Mouse (Mus musculus) yolk sac, embryonic 10.5 days (tissue): ENCODE results near the gene Zscan20.

Experiments
- DNase-seq: peaks from one replicate; pipeline ENCODE4 v3.0.0-alpha.2; 2017; ENCODE audit warnings: low spot score

The Zscan20 gene

GRCm38 (mm10) chr4:128609925-128610402 is at the start of gene Zscan20:
Zscan20 (minus strand) TSS chr4:128610098.
- DNase-seq, result peak; percentile 99

DNA sequence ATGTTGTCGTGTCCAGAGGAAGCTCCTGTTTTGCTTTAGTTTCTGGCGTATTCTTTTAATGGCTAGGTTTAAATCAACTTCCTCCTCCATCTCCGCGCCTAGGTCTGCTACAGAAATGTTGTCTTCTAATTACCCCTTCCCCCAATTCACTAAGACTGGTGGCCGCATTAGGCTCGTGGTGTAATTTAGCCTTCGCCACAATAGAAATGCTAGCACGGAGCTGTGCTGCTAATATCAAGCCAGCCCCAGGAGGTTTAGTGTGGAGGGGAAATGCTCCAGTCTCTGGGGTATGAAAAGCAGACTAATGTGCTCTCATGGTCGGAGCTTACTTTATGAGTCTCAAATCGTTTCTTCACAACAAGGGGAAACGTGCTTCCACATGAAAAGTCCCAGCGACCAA is 45.5 kb upstream of the Zscan20 start:
- DNase-seq, result no peak

GRCm38 (mm10) chr4:128654505-128655381 is 44.8 kb upstream of the Zscan20 start, which contains the start of gene Phc2:
Phc2 (plus strand) TSS chr4:128654702.
- DNase-seq, result peak; percentile 95

- no peak for DNase-seq
Measured at GRCm38 (mm10) chr4:128652584-128653298, 42.8 kb upstream of the Zscan20 start.

DNA sequence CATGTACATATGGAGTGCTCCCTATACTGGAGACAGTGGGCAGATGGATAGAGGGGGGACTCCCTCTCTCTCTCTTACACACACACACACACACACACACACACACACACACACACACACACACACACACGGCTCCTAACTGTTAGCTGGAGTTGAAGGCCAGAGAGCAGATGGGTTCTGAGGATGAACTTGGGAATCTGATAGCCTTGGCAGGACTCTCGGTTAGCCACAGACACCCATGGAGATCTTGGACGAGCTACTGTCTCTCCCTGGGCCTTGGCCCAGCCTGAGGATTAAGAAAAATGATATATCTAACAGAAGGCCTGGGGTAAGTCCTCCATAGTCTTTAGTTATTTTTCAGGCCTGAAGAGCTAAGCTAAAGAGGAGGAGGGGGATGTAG is 41.6 kb upstream of the Zscan20 start:
- no peak for DNase-seq

DNA sequence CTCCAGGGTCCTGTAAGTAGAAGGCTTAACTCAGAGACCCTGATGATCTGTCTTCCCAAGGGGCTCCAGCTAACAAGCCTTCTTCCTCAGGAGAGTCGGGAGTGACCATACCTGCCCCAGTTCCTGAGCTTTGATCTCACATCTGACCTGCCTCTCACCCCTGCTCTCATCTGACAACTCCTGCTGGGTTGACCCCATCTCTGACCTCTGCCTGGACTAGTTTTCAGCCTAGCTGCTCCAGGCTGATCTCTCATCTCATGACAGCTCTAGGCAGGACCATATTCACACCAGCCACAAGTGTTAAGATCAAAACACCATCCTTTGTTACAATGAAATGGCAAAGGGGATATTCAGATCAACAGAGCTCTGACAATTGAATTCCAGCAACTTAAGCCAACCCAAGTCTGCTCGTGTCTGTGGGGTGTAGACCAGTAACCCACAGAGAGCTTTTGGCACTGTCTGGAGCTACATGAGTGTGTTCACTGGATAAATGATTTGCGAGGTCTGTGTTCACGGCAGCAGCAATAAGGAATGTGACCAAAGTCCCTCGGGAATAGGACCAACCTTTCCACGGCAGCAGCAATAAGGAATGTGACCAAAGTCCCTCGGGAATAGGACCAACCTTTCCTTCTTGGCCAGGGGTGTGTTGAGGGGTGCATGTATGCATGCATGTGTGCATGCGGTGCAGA is 38.8 kb upstream of the Zscan20 start:
- DNase-seq, result peak; percentile 80

GRCm38 (mm10) chr4:128646762-128647161 is 36.9 kb upstream of the Zscan20 start:
- DNase-seq, result no peak

GRCm38 (mm10) chr4:128645896-128646295 is 36.0 kb upstream of the Zscan20 start:
- no peak for DNase-seq

GRCm38 (mm10) chr4:128641766-128642717 is 32.1 kb upstream of the Zscan20 start:
- peak; percentile 62 for DNase-seq

DNA sequence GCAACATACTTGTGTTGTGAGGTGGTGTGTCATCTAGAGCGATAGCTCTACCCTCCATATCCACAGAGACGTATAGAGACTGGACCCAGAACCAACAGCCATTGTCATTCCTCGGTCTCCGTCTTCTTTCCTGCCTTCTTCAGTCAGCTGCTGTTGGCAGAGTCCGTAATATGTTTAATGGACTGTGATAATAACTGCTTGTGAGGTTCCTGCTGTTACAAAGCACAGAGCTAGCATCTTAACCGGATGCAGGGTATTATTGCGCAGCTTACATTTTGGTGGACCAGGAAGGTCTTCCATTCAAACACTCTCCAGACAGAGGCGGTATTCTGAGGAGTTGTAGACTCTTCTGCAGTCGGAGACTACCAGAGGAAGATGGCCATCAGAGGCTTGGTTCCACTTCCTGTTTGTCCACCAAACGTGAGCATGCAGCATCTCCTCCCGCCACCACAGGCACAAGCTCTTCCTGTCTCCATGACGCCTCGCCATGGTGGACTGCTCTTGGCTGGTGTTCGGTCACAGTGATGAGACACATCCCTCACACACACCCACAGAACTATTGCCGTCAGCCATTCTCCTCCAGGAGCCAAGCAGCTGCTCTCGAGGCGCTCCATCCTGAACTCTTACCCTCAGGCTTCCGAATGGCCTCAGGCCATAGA is 28.5 kb upstream of the Zscan20 start:
- DNase-seq, result no peak

- no peak for DNase-seq
Measured at GRCm38 (mm10) chr4:128637250-128637649, 27.4 kb upstream of the Zscan20 start.

GRCm38 (mm10) chr4:128635894-128636585 is 26.1 kb upstream of the Zscan20 start:
- no peak for DNase-seq

DNA sequence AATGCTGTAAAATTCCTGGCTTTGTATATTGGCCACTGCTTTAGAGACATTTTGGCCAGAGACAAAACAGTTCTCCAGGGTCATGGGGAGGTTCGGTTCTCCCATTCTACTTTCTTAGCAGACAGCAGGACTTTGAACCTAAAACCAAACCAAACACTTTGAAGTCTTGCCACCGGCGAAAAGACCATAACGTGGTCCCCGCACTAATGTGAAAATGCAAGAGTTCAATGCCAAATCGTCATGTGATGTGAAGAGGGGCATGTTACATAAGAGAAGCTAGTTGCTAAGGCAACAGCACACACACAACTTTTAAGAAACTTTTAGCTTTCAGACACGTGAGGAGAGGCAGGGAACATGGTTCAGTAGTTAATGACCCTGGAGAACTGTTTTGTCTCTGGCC is 25.6 kb upstream of the Zscan20 start:
- DNase-seq, result no peak

- no peak for DNase-seq
Measured at GRCm38 (mm10) chr4:128621109-128621508, 11.2 kb upstream of the Zscan20 start.

DNA sequence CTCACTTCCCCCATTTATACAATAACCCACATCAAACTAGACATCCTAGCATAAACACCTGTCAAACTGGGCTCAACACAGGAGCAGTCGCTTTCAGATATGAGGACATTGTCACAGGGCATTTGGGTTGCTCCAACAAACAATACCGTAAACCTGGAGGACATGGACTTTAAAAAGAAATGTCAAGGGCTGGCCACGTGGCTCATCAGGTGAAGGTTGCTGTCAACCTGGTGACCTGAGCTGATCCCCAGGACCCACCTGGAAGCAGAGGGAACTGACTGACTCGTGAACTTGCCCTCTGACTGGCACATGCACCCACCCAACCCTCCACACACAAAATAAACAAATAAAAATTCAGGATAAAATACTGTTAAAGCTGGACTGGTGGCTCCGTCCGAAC is 10.7 kb upstream of the Zscan20 start:
- DNase-seq, result no peak

DNA sequence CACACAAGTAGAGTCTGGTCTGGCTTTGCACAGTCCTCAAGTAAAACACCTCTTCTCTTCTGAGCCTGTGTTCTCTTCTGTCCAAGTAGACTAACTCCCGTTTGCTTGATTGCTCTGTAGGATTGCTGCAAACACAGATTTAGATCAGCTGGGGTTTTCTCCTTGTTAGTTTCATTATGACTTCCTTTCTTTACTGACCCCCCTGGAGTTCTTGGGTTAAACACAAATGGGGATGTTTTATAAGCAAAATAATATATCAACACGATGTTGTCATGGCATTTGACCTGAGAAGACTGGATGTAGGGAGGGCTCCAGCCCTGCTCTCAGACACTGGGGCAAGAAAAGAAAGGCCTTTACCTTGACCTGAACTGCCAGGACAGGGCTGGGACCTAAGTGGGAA is 9.1 kb upstream of the Zscan20 start:
- DNase-seq, result no peak

DNA sequence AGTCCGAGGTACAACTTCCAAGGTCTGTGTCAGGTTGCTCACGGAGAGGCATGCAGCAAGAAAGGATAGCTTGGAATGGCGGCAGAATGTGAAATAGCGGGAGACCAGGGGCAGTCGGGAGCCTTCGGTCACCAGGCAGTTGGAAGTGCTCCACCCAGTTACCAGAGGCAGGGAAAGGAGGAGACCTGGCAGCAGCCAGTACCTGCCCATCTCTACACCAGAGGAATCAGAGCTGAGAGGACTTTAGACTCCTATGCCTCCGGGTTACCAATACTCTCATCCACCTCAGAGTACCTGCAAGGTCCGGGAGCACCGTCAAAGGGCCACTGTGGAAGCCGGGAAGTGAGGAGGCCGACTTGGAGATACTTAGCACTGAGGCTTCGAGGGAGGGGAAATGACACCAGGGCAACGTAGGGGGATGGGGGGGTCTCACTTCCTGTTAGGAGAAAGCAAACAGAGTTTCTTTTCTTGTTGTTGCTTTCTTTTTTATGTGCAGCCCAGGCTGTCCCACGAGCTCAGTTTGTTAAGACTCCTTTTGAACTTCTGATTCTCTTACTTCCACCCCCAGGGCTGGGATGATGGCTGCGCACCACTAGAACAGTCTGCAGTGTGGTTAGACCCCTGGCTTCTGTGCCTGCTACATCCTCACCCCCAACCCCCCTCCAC is 8.5 kb upstream of the Zscan20 start, which contains the start of gene Tlr12:
Tlr12 (minus strand) TSS at position 374 of the 666 bp plus-strand sequence.
- DNase-seq, result no peak

- no peak for DNase-seq
Measured at GRCm38 (mm10) chr4:128617363-128618120, 7.6 kb upstream of the Zscan20 start.

DNA sequence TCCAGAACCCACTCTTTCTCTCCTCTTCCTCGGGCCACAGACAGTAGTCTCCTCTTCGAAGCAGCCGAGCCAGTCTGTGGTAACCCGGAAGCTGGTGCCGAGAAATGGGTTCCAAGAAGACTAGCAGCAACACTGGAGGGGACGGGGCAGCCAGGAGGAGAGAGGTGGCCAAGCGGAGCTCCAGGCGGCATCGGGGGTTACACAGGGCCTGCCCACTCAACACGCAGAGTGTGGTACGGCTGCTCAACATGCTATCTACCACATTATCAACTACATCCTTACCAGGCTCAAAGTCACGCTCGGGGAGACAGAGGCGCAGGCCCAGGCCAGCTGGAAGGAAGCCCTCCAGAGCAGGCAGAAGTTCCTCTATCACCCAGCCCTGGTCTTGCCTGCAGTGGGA is 5.9 kb upstream of the Zscan20 start:
- no peak for DNase-seq
